Mouse (Mus musculus) left cerebral cortex, postnatal 36 days (tissue): ENCODE data around the gene 1700003H04Rik. TPM values are rescaled to one million over a fixed set of nuclear protein-coding genes. Genes with fewer than 3 reads are reported as not detected.

ENCODE experiments used
- DNase-seq, 2 experiments: peaks; one replicate each; pipeline ENCODE4 v3.0.0; 2021 to 2022; ENCODE audit warnings: low spot score in 2 of 2, mixed read lengths in 1 of 2
- intact Hi-C: fragments of 180-260 bp; cut with DNase I; formaldehyde crosslinking; loops from one replicate; pipeline ENCODE4 v1.15.1; 2025
- total RNA-seq, 2 experiments: library from RNA; stranded (reverse); gene quantifications; 2 replicates each; pipeline ENCODE4 v1.2.3; 2021

Gene 1700003H04Rik
- not detected for total RNA-seq

DNA sequence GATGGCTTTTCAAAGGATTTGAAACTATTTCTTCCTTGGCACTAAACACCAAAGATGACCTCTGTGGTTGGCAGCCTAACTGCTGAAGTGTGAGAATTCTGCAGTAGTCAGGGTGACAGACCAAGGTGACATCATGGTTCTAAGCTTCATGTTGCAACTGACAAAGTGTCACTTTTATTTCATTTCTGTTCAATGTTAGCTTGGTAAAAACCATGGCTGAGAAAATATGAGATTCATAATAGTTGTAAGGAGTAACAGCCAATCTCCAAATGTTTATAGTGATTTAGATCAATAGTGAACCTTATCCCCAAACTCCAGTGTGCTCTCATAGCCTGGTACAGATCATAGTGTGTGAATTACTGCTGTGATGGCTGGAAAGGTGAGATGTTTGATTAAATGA, at the start of gene 1700003H04Rik:
TSS of gene 1700003H04Rik (minus strand) at position 101 of the 400 bp plus-strand sequence.
- DNase-seq, result no peak
- intact Hi-C loops, result no loop called here

DNA sequence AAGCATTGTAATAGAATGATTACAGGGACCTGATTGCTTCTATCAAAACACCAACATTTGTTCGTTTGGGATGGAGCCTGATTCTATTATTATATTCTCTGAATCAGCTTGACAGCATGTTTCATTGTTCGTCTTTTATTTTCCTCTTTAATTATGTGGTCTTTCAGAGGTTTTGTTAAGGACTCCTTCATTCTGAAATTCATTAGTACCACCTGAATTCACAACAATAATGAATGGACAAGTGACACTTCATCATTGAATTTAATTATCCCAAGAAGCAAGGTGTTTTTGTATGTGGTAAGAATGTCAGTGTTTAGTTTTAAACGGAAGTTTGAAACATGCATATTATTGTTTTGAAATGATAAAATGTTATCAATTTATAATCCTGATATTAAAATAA, 42.1 kb upstream of the 1700003H04Rik start:
- no peak for DNase-seq
- intact Hi-C loops, result no loop called here

DNA sequence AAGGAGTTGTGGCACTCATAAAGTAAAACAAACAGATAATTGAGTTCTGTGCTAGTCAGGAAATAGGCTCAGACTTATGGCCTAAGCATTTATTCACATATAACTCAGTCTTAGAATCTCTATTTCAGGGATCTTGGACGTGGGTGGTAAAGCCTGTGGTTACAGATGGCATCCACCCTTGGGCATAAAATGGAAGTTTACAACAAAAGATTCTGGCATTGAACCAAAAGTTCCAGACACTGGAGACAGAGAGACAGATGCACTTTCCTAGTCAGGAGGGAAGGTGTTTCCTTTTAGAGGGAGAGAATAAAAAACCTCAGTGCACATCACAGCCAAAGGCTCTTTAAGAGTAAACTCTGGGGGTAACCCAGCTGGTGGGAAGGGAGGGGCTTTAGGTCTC, 32.4 kb upstream of the 1700003H04Rik start:
- DNase-seq, result peak; percentile 24 to 32
- intact Hi-C loops, result no loop called here

DNA sequence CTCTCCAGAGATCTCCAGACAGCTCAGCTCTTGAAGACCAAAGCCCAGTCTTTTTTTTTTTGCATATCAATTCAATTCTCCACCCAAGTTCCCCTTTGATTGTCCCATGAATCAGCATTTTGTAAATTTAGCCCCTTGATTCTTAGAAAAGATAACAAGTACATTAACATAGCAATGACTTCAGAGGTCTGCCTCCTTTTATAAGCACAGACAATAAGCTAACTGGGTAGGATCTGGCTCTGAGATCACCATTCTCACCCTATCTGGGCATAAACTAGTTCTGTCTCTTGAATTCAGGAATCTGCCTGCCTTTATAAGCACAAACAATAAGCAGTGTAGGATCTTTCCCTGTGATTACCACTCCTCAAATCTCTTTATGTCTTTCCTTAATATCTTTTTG, 29.1 kb upstream of the 1700003H04Rik start:
- intact Hi-C loops, result no loop called here
- no peak for DNase-seq

DNA sequence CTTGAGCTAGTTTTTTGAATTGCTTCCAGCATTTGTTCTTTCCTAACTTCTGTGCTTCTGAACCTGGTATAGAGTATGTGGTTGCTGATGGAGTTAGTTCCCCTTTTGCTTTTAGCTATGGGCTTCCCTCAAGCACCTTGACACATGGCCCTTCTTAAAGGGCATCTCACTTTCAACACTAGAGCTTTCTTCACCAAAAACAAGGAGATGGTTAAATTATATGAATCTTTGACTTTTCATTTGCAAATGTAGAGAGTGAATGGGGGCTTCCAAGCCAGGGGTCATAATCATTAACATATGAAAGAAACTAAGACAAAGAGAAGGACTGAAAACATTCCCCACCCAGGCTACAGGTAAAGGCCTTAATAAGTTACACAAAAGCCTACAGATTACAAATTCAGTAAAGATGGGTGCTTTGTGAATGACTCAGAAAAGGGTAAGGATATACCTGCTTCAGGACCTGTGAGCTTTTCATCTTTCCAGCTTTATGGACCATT, 25.2 kb upstream of the 1700003H04Rik start:
- DNase-seq, result no peak
- intact Hi-C loops, result no loop called here

DNA sequence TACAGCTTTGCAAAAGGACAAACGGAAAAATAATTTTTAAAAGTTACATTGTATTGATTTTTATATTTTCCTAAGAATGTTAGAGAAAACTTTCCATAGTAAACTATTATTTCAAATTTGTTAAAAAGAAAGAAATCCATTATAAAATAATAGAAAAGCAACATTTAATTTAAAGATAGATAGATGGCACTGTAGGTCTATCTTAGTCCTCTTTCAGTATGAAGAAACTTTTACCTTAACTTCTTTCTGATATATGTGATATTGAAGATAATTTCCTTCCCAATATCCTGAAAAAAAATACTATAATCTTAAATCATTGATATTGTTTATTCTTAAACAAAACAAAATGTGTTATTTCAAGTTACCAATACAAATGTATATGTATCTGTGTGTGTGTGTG, 24.6 kb upstream of the 1700003H04Rik start:
- intact Hi-C loops, result no loop called here
- DNase-seq, result no peak

DNA sequence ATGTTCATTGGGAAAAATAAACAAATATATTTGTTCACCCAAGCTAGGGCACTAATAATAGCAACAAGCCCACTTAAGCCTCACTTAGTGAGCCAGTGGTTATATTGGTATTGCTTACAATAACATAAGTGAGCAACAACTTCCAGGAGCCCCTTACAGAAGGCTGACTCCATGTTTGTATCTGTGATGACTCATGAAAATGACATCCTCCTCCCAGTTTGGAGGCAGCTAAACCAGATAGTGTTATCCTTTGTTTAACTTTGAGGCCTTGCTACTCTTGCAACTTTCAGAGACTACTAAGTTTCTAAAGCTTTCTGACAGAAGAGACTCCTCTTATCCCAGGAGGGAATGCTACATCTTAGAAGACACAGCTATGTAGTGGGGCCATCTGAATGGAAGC, 16.9 kb upstream of the 1700003H04Rik start:
- no peak for DNase-seq
- intact Hi-C loops, result no loop called here

DNA sequence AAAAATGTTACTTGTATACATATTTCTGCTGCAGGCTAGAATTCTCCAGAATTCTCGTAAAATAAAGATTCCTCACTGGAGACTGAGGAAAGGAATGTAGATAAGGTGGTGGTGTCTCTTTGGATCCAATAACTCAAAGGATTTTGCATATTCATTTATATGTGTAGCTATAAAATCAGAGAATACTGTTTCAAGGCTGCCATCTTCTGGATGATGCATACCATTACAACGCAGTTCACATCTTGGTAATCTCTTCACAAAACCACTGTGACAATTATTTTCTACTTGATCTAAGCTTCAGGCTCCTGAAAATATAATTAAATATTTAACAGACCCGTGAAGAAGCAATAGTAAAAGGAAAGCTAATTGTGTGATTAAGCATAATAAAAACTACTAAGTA, 6.6 kb upstream of the 1700003H04Rik start:
- no peak for DNase-seq
- intact Hi-C loops, result loop anchor here (1.0 to 5.0 kb wide), 2 partner anchors 310 to 1072 kb away; no protein-coding TSS in a partner anchor

DNA sequence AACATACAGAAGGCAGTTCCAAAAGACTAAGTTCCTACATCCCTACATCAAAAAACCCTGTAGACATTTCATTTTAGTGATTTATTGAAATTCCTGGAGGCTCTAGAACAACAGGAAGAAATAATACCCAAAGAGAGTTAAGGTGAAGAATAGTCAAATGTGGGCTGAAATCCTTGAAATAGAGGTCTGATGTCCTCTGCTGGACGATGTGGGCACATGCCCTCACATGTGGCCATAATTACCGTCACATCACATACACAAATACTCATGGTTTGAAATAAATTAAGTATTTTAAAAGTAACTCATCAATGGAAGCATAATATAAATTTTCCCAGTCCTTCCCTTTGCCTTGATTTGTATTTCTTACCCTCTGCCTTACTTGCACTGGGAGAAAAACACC, 4.9 kb upstream of the 1700003H04Rik start:
- intact Hi-C loops, result loop anchor here (2.0 to 5.0 kb wide), 2 partner anchors 239 to 308 kb away; no protein-coding TSS in a partner anchor
- no peak for DNase-seq

DNA sequence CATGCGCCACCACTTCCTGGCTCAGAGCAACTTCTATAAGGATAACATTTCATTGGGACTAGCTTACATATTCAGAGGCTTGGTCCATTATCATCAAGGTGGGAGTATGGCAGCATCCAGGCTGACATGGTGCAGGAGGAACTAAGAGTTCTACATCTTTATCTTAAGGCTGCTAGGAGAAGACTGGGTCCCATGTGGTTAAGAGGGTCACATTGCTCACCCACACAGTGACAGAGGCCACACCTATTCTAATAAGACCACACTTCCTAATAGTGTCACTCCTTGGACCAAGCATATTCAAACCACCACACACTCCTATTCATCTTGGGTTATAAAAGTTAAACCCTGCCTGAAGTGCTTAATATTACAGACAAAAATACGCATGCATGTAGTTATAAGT, 23.6 kb downstream of the 1700003H04Rik start:
- DNase-seq, result no peak
- intact Hi-C loops, result no loop called here

DNA sequence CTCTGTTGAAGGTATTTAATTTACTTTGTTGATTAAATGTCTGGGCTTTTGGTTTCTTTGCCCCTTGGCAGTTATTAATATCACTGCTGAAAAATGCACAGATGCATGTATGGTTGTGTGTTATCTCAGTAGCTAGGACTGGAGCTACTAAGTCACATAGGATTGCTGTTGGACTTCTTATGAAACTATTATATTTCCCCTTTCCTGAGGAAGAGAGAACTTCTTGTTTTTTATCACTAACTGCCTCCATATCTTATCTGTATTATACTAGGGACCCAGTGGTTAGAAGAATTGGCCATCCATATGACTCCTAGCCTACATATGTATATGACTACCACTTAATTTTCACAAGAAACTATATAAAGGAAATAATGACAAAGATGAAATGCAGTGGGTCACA, 24.9 kb downstream of the 1700003H04Rik start:
- intact Hi-C loops, result no loop called here
- no peak for DNase-seq

DNA sequence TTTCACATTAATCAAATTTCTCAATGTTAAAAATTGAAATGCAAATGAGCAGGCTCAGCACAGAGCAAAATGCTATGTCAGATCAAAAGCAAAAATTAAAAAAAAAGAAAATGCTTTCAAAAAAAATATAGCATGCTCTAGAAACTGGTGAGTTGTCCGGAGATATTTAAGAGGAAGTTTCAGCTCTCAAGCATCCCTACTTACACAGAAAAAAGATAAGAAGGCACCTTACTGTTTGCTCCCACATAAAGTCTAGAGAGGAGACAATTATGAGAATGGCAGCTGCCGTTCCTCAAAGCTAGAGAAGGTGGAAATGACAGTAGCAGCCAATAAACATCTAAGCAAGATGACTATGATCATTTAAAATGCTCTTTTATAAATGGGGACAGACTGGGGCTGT, 25.8 kb downstream of the 1700003H04Rik start:
- DNase-seq, result no peak
- intact Hi-C loops, result no loop called here

DNA sequence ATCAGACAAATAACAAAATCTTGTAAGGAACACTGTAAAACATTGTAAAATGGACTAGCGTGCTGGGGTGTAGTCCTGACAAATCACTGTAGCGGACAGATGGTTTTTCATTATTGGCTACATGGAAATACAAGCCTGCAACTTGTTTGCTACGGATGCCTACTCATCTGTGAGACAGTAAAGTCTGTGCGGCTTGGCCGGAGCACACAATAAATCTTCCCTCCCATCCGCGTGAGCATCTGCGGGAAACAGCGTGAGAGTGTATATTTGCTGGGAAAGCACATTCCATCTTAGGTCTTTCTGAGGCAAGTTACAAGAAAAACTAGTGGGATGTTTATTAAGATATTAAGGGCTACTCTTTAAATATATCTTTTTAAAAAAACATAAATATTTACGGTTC, 32.0 kb downstream of the 1700003H04Rik start:
- intact Hi-C loops, result no loop called here
- DNase-seq, result no peak

DNA sequence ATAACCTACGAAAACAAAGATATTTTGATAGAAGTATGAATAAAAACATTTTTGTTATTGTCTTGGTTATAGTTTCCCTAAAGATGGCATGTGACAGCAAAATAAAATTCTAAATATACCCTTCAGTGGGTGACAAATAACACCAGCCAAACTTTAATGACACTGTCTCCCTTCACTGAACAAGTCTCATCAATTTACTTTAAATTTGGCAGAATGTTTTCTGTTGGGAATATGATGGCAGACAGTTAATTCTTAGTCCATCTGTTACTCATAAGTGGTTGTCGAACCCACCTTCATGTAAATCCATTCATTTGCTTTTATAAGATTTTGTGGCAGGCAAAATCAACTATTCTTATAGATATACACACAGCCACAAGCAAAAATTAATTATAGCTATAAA, 42.6 kb downstream of the 1700003H04Rik start:
- DNase-seq, result no peak
- intact Hi-C loops, result no loop called here

DNA sequence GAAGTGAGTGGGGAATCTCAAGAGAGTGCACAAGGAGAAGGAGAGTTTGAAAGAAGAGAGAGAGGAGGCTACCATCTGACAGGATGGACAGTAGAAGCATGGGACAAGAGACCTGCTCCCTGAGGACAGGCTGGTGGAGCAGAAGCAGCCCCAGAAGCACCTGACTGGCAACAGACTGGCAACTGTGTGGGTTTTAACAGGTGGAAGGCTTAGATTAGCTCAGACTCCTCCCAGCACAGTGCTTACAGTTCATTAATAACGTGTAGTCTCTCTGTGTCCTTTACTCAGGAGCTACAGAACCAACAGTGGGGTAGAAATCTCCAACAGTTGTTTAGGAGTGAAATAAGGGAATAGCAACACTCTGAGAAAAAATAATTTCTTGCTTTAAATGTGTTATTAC, 44.3 kb downstream of the 1700003H04Rik start:
- intact Hi-C loops, result no loop called here
- DNase-seq, result no peak

DNA sequence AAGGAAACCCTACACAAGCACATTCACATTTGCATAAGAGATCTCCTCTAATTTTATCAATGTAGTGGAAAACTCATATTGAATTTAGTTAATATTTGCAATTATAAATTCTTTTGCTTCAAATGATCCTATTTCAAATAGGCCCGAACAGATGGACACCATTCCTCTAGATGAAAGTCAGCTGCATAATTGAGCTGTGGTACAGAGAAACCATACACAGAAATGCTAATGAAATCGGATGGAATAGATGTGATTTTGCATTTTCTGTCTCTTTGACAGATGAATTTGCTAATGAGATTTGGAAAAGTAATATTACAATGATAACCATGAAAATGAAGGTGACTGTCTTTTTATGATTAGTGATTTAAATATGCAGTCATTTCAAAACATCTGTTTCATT, 62.1 kb downstream of the 1700003H04Rik start:
- intact Hi-C loops, result no loop called here
- DNase-seq, result no peak

Other genes with a start within 250 kb of the 1700003H04Rik start
- not detected for gene 1700006A11Rik, start 155.1 kb downstream of the 1700003H04Rik start, total RNA-seq